Mouse (Mus musculus) thymus, adult 2 months (tissue): ENCODE results near the gene Fam161a.

ENCODE experiments used
- CTCF ChIP-seq: fragments of 200-500 bp; IDR thresholded peaks from 2 replicates; pipeline ENCODE4 v1.5.1; 2012; ENCODE audit warnings: mild to moderate bottlenecking, control low read depth, low read length, moderate library complexity, borderline replicate concordance; ENCODE audit not compliant: control insufficient read depth, poor library complexity, insufficient read depth; ENCODE audit errors: extremely low read depth
- POLR2A ChIP-seq: fragments of 200-500 bp; IDR thresholded peaks from 2 replicates; pipeline ENCODE4 v1.6.1; 2012; ENCODE audit warnings: mild to moderate bottlenecking, low read length, control low read depth, moderate library complexity; ENCODE audit not compliant: control insufficient read depth, poor library complexity, insufficient read depth; ENCODE audit errors: extremely low read depth

DNA sequence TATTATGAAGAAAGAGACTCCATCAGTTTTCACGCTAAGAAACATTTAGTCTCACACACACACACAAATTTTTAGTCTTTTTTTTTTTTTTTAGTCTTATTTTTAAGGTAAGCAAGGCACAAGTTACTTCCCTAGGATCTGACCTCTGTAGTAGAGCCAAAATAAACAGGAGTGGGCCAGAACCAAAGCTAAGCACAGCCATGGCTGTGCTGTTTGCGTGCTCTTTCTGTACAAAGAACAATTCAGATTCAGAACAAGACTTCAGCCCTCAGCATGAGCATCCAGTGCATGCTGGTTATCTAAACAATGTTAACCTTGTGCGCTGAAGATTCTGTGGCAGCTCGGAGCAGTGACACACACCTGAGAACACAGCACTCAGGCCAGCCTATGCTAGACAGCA is 42.9 kb upstream of the Fam161a start:
- TF ChIP-seq CTCF (no peak), POLR2A (no peak)
